Mouse (Mus musculus): ENCODE measurements around the gene Cbx5. TPM values are rescaled to one million over a fixed set of nuclear protein-coding genes. Genes with fewer than 3 reads are reported as not detected.
"Not testable (repeated sequence)": the region's sequence is repeated elsewhere in the genome, so short reads cannot be mapped to it uniquely, and the experiment has no call there.

The Cbx5 gene
- 153 and 166 TPM in 2 replicates for polyA plus RNA-seq (2015; fragmentation: Nextera tagmentation; extraction: Ambion mirVana)

DNA sequence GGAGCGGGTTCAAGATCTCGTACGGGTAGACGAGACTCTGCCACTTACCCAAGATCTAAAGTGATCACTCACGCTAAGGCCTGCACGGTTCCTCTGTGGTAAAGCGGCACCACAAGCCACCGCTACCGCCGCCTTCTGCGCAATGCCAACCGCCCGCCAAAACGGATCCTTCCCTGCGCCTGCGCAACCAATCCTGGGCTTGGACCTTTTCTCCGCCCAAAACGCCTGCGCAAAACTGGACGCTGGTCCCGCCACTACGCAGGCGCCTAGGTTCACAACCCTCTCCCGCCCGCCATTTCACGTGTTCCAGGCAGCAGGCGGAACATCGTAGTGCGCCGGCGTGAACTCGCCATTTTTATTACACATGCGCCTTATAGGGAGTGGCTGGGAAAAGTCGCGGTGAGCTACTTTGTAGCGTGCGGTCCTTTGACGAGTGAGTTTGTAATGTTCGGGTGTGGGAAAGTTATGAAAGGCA, at the start of gene Cbx5:
Cbx5 (minus strand) TSS at position 132 of the 475 bp plus-strand sequence.
- peak within 1 kb of the TSS; percentile 87 for H3K9ac ChIP-seq
- H3K4me1 ChIP-seq: peaks cover 43% of the 10 kb centered on the region
- H3K4me2 ChIP-seq (replicated peaks): peak within 1 kb of the TSS; percentile 85
- WGBS: under 1% methylated on average over 39 of the region's 39 CpGs
- no peaks in the 10 kb centered on the region for H3K27me3 ChIP-seq
- peaks cover 3% of the 10 kb centered on the region; the same call in 1 of the 2 replicates for H3K9me3 ChIP-seq
- H3K36me3 ChIP-seq: peaks cover 47% of the 10 kb centered on the region
- ATAC-seq (ENCODE audit: low FRiP score, low read depth): peak; percentile 94
- peak within 1 kb of the TSS; percentile 95 for H3K27ac ChIP-seq
- peak within 1 kb of the TSS; percentile 72 for H3K4me3 ChIP-seq

DNA sequence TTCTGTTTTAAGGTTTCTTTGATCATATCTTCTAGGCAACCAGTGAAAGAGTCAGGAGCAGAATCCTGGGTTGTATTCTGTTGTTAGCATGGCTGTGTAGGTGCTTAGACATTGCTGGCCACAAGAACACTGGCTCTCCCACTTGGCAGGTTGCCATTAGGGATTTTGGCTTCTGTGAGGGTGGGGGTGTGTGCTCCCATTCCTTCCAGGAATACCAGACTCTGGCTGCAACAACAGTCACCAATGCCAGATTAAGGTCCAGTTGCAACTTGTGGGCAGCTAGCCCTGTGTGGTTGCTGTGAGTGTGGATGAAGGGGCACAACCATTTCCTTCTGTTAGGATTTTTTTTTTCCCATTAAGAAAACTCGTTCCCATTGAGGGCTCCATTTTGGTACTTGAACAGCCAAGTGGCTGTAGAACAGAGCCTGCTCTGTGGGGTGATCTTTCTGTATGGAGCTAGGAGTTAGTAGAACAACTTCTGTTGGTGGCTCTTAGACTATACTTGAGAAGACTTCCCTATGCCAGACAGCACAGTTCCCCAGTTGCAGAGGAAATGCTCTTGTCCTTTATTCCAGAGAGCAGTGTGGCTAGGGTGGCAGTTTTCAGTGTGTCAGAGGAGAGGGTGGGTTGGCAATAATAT, 46.3 kb upstream of the Cbx5 start:
- Histone ChIP-seq H3K9me3 (no peaks in the 10 kb centered on the region), H3K9ac (no peak overlapping the region), H3K4me1 (peaks cover 52% of the 10 kb centered on the region), H3K4me3 (no peak overlapping the region), H3K27me3 (no peaks in the 10 kb centered on the region), H3K4me2 (replicated peaks) (no peak overlapping the region), H3K27ac (peak overlapping the region; percentile 66), H3K36me3 (peaks cover 15% of the 10 kb centered on the region)
- WGBS: 44% methylated on average over 1 of the region's 1 CpGs
- no peak for ATAC-seq (ENCODE audit: low FRiP score, low read depth)

DNA sequence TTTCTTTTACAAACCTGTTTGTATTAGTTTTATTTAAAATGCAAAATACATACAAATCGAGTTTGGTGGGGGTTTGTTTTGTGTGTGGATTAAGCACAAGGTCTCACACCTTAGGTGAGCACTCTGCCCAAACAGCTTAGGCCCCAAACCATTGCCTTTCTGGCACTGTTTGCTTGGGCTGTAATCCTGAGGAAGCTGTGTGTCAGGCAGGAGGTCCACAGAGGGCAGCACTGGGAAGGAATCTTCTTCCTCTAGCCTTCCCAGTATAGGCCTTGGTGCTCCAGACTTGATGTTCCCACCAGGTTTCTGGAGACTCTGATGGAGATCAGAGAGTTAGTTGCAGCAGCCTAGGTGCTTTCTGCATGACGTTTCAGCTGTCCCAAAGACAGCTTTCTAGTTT, 45.0 kb upstream of the Cbx5 start:
- Histone ChIP-seq H3K36me3 (peaks cover 8% of the 10 kb centered on the region; the same call in 1 of the 2 replicates), H3K27me3 (no peaks in the 10 kb centered on the region), H3K27ac (peak overlapping the region; percentile 66), H3K4me3 (no peak overlapping the region), H3K4me2 (replicated peaks) (no peak overlapping the region), H3K4me1 (peaks cover 49% of the 10 kb centered on the region), H3K9ac (no peak overlapping the region), H3K9me3 (no peaks in the 10 kb centered on the region)
- ATAC-seq (ENCODE audit: low FRiP score, low read depth): no peak
- 27% methylated on average over 2 of the region's 2 CpGs for WGBS

- H3K27me3 ChIP-seq: no peaks in the 10 kb centered on the region
- no peak for ATAC-seq (ENCODE audit: low FRiP score, low read depth)
- H3K9ac ChIP-seq: no peak overlapping the region
- H3K4me1 ChIP-seq: peaks cover 43% of the 10 kb centered on the region
- no peak overlapping the region for H3K4me2 ChIP-seq (replicated peaks)
- H3K36me3 ChIP-seq: peaks cover 7% of the 10 kb centered on the region; the same call in 1 of the 2 replicates
- H3K4me3 ChIP-seq: no peak overlapping the region
- H3K9me3 ChIP-seq: no peaks in the 10 kb centered on the region
- 51% methylated on average over 3 of the region's 3 CpGs for WGBS
- no peak overlapping the region for H3K27ac ChIP-seq
Measured at GRCm38 (mm10) chr15:103284066-103284465, 44.5 kb upstream of the Cbx5 start.

DNA sequence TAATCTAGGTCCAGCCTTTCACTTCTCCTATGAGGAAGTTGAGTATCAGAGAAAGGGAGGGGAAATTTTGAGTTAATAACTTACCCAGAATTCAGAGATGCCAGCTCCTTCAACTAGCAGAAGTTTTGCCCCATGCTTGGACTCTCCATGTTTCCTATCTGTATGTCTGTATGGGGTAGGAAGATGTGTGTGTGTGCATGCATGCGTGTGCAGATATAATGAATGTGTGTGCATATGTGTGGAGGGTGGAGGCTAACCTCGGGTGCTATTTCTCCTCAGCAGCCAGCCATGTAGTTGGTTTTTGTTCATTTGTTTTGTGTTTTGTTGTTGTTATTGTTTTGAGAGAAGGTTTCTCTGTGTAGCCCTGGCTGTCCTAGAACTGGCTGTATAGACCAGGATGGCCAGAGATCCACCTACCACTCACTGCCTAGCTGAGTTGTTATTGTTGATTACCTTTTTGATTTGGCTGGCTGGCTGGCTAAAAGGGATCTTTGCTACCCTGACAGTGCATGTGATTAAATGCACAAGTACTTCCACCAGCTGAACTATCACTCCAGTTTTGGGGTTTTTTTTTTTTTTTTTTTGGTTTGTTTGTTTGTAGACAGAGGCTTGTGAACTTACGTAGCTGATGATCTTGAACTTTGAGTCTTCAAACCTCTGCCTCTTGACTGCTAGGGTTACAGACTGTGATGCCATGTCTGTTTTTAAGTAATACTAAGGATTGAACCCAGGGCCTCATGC, 42.0 kb upstream of the Cbx5 start:
- no peak overlapping the region for H3K4me2 ChIP-seq (replicated peaks)
- no peak overlapping the region for H3K27ac ChIP-seq
- H3K4me1 ChIP-seq: peaks cover 49% of the 10 kb centered on the region
- WGBS: 96% methylated on average over 3 of the region's 3 CpGs
- no peak overlapping the region for H3K4me3 ChIP-seq
- ATAC-seq (ENCODE audit: low FRiP score, low read depth): no peak
- no peaks in the 10 kb centered on the region for H3K27me3 ChIP-seq
- no peaks in the 10 kb centered on the region for H3K9me3 ChIP-seq
- H3K9ac ChIP-seq: no peak overlapping the region
- H3K36me3 ChIP-seq: peaks cover under 1% of the 10 kb centered on the region; the same call in 1 of the 2 replicates

- Histone ChIP-seq H3K27me3 (no peaks in the 10 kb centered on the region), H3K4me2 (replicated peaks) (no peak overlapping the region), H3K9ac (no peak overlapping the region), H3K36me3 (no peaks in the 10 kb centered on the region), H3K4me3 (no peak overlapping the region), H3K27ac (no peak overlapping the region), H3K4me1 (peaks cover 46% of the 10 kb centered on the region), H3K9me3 (no peaks in the 10 kb centered on the region)
- ATAC-seq (ENCODE audit: low FRiP score, low read depth): no peak
- WGBS: 53% methylated on average over 3 of the region's 3 CpGs
Measured at GRCm38 (mm10) chr15:103280817-103281464, 41.3 kb upstream of the Cbx5 start.

- Histone ChIP-seq H3K4me1 (peaks cover 34% of the 10 kb centered on the region), H3K4me3 (no peak overlapping the region), H3K27me3 (no peaks in the 10 kb centered on the region), H3K36me3 (no peaks in the 10 kb centered on the region), H3K4me2 (replicated peaks) (no peak overlapping the region), H3K9ac (no peak overlapping the region), H3K9me3 (no peaks in the 10 kb centered on the region), H3K27ac (no peak overlapping the region)
- 61% methylated on average over 3 of the region's 3 CpGs for WGBS
- no peak for ATAC-seq (ENCODE audit: low FRiP score, low read depth)
Measured at GRCm38 (mm10) chr15:103279750-103280149, 40.1 kb upstream of the Cbx5 start.

DNA sequence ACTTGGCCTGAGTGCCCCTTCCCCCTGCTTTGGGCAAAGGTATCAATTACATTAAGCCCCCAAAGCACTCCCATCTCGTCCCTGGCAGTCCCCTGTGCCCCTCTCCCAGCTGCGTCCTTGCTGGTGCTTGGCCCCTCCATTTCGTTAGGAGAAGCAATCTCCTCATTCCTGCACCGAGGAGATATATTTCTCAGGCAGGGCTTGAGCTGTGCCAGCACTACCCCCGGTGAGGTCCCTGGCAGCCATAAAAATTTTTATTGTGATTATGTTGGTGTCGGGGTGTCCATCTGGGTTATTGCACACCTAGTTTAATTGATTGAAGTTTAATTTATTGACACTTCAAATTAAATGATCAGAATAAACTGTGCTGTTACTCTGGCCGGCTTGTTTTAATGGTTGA, 38.3 kb upstream of the Cbx5 start:
- peak overlapping the region; percentile 35; the same call in 1 of the 2 replicates for H3K9ac ChIP-seq
- H3K4me1 ChIP-seq: peaks cover 46% of the 10 kb centered on the region
- no peak overlapping the region for H3K27ac ChIP-seq
- H3K27me3 ChIP-seq: no peaks in the 10 kb centered on the region
- H3K4me2 ChIP-seq (replicated peaks): no peak overlapping the region
- no peaks in the 10 kb centered on the region for H3K36me3 ChIP-seq
- no peak overlapping the region for H3K4me3 ChIP-seq
- ATAC-seq (ENCODE audit: low FRiP score, low read depth): no peak
- no peaks in the 10 kb centered on the region for H3K9me3 ChIP-seq
- 24% methylated on average over 7 of the region's 7 CpGs for WGBS

DNA sequence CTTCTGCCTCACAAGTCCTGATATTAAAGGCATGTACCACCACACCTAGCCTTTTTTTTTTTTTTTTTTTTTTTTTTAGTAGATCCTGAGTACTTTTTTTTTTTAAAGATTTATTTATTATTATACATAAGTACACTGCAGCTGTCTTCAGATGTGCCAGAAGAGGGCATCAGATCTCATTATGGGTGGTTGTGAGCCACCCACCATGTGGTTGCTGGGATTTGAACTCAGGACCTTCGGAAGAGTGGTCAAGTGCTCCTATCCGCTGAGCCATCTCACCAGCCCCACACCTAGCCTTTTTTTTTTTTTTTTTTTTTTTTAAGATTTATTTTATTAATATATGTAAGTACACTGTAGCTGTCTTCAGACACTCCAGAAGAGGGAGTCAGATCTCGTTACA, 36.3 kb upstream of the Cbx5 start:
- 93% methylated on average over 3 of the region's 3 CpGs for WGBS
- not testable (repeated sequence) for H3K27me3 ChIP-seq; H3K4me3 ChIP-seq; H3K27ac ChIP-seq; ATAC-seq (ENCODE audit: low FRiP score, low read depth); H3K36me3 ChIP-seq; H3K9ac ChIP-seq; H3K9me3 ChIP-seq; H3K4me2 ChIP-seq (replicated peaks)
- H3K4me1 ChIP-seq: peaks cover 44% of the 10 kb centered on the region

- peaks cover 23% of the 10 kb centered on the region for H3K4me1 ChIP-seq
- H3K36me3 ChIP-seq: no peaks in the 10 kb centered on the region
- peak within 1 kb of the TSS; percentile 81 for H3K4me2 ChIP-seq (replicated peaks)
- H3K27ac ChIP-seq: peak within 1 kb of the TSS; percentile 33; the same call in 1 of the 2 replicates
- H3K9ac ChIP-seq: peak within 1 kb of the TSS; percentile 92
- peak within 1 kb of the TSS; percentile 88 for H3K4me3 ChIP-seq
- H3K9me3 ChIP-seq: no peaks in the 10 kb centered on the region
- WGBS: under 1% methylated on average over 38 of the region's 38 CpGs
- no peaks in the 10 kb centered on the region for H3K27me3 ChIP-seq
- ATAC-seq (ENCODE audit: low FRiP score, low read depth): peak; percentile 99
Measured at GRCm38 (mm10) chr15:103272419-103273279, 33.0 kb upstream of the Cbx5 start, which contains the start of gene Copz1. TSS of gene Copz1 (plus strand) at chr15:103272714.

DNA sequence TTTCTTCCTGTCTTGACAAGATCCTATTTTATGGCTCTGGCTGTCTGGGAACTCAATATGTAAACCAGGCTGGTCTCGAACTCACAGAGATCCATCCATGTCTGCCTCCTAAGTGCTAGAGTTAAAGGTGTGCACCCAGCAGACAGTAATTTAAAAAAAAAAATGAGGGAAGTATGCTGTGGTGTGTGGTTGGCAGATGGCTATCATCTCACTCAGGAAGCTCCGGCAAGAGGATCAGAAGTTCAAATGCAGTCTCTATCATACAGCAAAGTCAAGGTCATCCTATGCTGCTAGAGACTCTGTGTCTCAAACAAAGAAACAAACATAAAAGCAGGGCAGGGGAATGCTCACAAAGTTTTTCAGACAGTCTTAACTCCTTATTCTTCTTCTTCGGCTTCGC, 29.3 kb upstream of the Cbx5 start:
- Histone ChIP-seq H3K4me2 (replicated peaks) (no peak overlapping the region), H3K36me3 (no peaks in the 10 kb centered on the region), H3K9me3 (no peaks in the 10 kb centered on the region), H3K27me3 (no peaks in the 10 kb centered on the region), H3K9ac (no peak overlapping the region), H3K27ac (no peak overlapping the region), H3K4me3 (no peak overlapping the region), H3K4me1 (peaks cover 6% of the 10 kb centered on the region)
- WGBS: 90% methylated on average over 4 of the region's 4 CpGs
- no peak for ATAC-seq (ENCODE audit: low FRiP score, low read depth)
